Mouse (Mus musculus) midbrain, embryonic 16.5 days (tissue): Measurements from ENCODE around the gene Jsrp1. TPM values are rescaled to one million over a fixed set of nuclear protein-coding genes. Genes with fewer than 3 reads are reported as not detected.

ENCODE experiments used
- ATAC-seq: fragments of 200-750 bp; cut with Nextera tagmentation; 2 replicates; pipeline ENCODE4 v1.8.0; 2017; ENCODE audit warnings: moderate TSS enrichment
- H3K27ac ChIP-seq: fragments of 300-500 bp; sonication (generic); 2 replicates; pipeline ENCODE4 v1.5.1; 2014; ENCODE audit warnings: mild to moderate bottlenecking, low read length, mixed read lengths
- H3K27me3 ChIP-seq: fragments of 300-500 bp; sonication (generic); 2 replicates; pipeline ENCODE4 v1.6.1; 2014; ENCODE audit warnings: low read depth, low read length, mixed read lengths; ENCODE audit not compliant: control insufficient read depth, insufficient read depth
- H3K36me3 ChIP-seq: fragments of 300-500 bp; sonication (generic); 2 replicates; pipeline ENCODE4 v1.6.1; 2014; ENCODE audit warnings: mild to moderate bottlenecking, low read length, moderate library complexity, mixed read lengths; ENCODE audit not compliant: control insufficient read depth, insufficient read depth
- H3K4me1 ChIP-seq: fragments of 300-500 bp; sonication (generic); 2 replicates; pipeline ENCODE4 v1.6.1; 2014; ENCODE audit warnings: mild to moderate bottlenecking, low read length, mixed read lengths; ENCODE audit not compliant: control insufficient read depth, insufficient read depth
- H3K4me2 ChIP-seq: fragments of 300-500 bp; sonication (generic); 2 replicates; pipeline ENCODE4 v1.6.1; 2014; ENCODE audit warnings: mild to moderate bottlenecking, low read length, mixed read lengths
- H3K4me3 ChIP-seq: fragments of 300-500 bp; sonication (generic); 2 replicates; pipeline ENCODE4 v1.5.1; 2014; ENCODE audit warnings: low read depth, mild to moderate bottlenecking, low read length, moderate library complexity, mixed read lengths
- H3K9ac ChIP-seq: fragments of 300-500 bp; sonication (generic); 2 replicates; pipeline ENCODE4 v1.6.1; 2014; ENCODE audit warnings: low read depth, low read length, mixed read lengths
- H3K9me3 ChIP-seq: fragments of 300-500 bp; sonication (generic); replicated peaks from 2 replicates; pipeline ENCODE4 v1.6.1; 2014; ENCODE audit warnings: mild to moderate bottlenecking, low read length, mixed read lengths; ENCODE audit not compliant: control insufficient read depth, poor library complexity, severe bottlenecking
- WGBS: fragments of 180-500 bp; shearing (Covaris S2); extraction: QIAGEN DNeasy Blood & Tissue Kit; methylation state at CpG from one replicate; pipeline ENCODE4 v1.1.7; 2014; 5-methylcytosine and 5-hydroxymethylcytosine counted together
- microRNA counts: library from miRNA; unstranded; fragments of <30 nt; microRNA quantifications from one replicate; lab custom pipeline; 2016
- microRNA-seq: library from miRNA; unstranded; fragments of <30 nt; microRNA quantifications from one replicate; pipeline ENCODE4, GENCODE M21; 2017
- polyA plus RNA-seq: library from polyadenylated mRNA; unstranded; fragments of >200 nt; fragmentation: Nextera tagmentation; extraction: Ambion mirVana; gene quantifications from 2 replicates; pipeline ENCODE4 v1.2.1, GENCODE M21; 2015

The Jsrp1 gene
- polyA plus RNA-seq, 1 experiment from 2014 or later = 0.39 TPM

DNA sequence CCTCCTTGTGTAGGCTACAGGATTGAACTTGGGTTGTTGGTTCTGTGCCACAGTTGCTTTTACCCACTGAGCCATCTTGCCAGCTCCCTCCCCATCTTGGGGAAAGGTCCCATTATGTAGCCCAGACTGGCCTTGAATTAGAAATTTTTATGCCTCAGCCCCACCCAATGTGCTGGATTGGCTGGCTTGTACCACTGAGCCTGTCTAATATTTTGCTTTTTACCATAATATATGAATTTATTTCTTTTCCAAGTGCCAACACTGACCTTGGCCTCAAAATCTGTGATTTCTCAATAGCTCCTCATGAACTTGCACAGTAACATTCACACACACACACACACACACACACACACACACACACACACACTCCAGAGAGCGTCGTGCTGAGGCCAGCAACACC lies 47.6 kb downstream of the Jsrp1 start:
- no peak overlapping the region for H3K27ac ChIP-seq
- no peak overlapping the region for H3K4me2 ChIP-seq
- H3K9me3 ChIP-seq = no peaks in the 10 kb centered on the region
- 82% methylated on average over 2 of the region's 2 CpGs for WGBS
- no peaks in the 10 kb centered on the region for H3K27me3 ChIP-seq
- H3K4me3 ChIP-seq = no peak overlapping the region
- peaks cover 22% of the 10 kb centered on the region for H3K36me3 ChIP-seq
- no peak for ATAC-seq
- no peak overlapping the region for H3K9ac ChIP-seq
- no peaks in the 10 kb centered on the region; the same call in none of the 2 replicates for H3K4me1 ChIP-seq

DNA sequence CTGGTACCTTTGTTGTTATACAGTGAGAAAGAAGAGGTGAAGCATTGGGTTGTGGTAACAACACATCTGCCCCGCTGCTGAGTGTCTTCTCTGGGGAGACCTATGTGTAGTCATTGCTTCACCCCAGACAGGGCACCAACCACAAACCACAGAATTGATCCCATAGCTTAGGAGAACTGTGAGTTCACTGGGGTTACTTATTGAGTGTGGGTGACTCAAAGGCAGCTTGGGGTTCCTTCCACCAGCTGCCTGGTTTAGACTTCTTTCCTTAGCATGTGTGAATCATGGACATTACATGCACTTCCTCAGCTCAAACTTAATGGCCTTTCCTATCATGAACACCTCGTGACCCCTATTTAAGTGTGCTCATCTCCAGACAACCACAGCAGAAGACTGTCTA lies 49.8 kb downstream of the Jsrp1 start:
- WGBS = 98% methylated on average over 2 of the region's 2 CpGs

DNA sequence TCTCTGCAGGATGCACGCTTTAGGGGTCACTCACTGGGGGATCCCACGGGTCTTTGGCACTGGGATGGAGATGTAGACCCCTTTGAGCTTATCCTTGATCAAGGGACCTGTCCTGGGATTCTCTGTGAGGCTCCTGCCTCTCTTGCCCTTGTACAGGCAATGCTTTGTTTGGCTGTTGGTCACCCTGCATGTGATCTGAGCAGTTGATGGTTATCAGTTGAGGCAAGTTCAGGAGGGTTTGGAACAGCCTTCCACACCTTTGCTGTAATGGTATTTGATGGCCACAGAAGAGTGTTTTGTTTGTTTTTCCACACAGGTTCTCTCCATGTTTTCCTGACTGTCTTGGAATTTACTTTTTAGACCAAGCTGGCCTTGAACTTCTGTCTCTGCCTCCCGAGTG lies 51.5 kb downstream of the Jsrp1 start:
- Histone ChIP-seq H3K27me3 (no peaks in the 10 kb centered on the region), H3K4me1 (peaks cover 14% of the 10 kb centered on the region), H3K4me3 (no peak overlapping the region), H3K9ac (no peak overlapping the region), H3K36me3 (peaks cover 8% of the 10 kb centered on the region; the same call in 1 of the 2 replicates), H3K27ac (no peak overlapping the region), H3K4me2 (no peak overlapping the region), H3K9me3 (no peaks in the 10 kb centered on the region)
- no peak for ATAC-seq
- WGBS = 51% methylated on average over 3 of the region's 3 CpGs

More for the DNA sequence above, 49.8 kb downstream of the Jsrp1 start:
- Histone ChIP-seq H3K36me3 (peaks cover 11% of the 10 kb centered on the region; the same call in 1 of the 2 replicates), H3K4me2 (no peak overlapping the region), H3K27ac (no peak overlapping the region), H3K4me1 (no peaks in the 10 kb centered on the region; the same call in none of the 2 replicates), H3K9me3 (no peaks in the 10 kb centered on the region), H3K9ac (no peak overlapping the region), H3K4me3 (no peak overlapping the region), H3K27me3 (no peaks in the 10 kb centered on the region)
- ATAC-seq = no peak

- no peak overlapping the region for H3K4me2 ChIP-seq
- no peaks in the 10 kb centered on the region for H3K27me3 ChIP-seq
- H3K27ac ChIP-seq = no peak overlapping the region
- 93% methylated on average over 4 of the region's 4 CpGs for WGBS
- H3K36me3 ChIP-seq = 0 out of 2 replicates have a peak, but pooled peaks cover 4% of the 10 kb centered on the region
- H3K4me3 ChIP-seq = no peak overlapping the region
- H3K9ac ChIP-seq = no peak overlapping the region
- peaks cover 23% of the 10 kb centered on the region for H3K4me1 ChIP-seq
- no peak for ATAC-seq
- no peaks in the 10 kb centered on the region for H3K9me3 ChIP-seq
These were observed 52.4 kb downstream of the Jsrp1 start for GRCm38 (mm10) chr10:80760596-80761524.

DNA sequence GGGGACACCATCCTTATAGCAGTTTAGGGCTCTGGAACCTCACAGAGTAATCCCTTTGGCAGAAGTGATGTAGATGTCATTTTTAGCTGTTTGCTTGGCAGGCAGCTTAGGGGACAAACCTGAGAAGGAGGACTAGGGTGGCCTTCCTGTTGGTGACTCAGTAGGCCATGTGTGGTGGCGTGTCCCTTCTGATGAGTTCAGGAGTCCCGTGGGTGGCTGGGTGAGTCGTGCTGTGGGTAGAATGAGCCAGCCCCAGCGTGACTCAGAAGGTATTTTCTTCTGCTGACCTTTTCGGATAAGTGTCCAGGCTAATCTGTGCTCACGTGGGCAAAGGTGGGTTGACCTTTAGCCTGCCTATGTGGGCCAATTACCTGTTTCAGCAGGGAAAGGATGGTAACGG lies 54.6 kb downstream of the Jsrp1 start:
- H3K9me3 ChIP-seq = no peaks in the 10 kb centered on the region
- peaks cover 29% of the 10 kb centered on the region for H3K4me1 ChIP-seq
- no peak overlapping the region for H3K27ac ChIP-seq
- H3K4me3 ChIP-seq = no peak overlapping the region
- H3K4me2 ChIP-seq = no peak overlapping the region
- ATAC-seq = no peak
- 80% methylated on average over 7 of the region's 7 CpGs for WGBS
- no peaks in the 10 kb centered on the region for H3K27me3 ChIP-seq
- H3K9ac ChIP-seq = no peak overlapping the region; the same call in 1 of the 2 replicates
- H3K36me3 ChIP-seq = no peaks in the 10 kb centered on the region

MicroRNAs encoded within 50 kb of the gene (microRNA counts, 519-probe panel; counts per million panel counts)
- 386 counts per million, percentile 18 among the panel's probes with 10 or more counts for microRNA mmu-miR-1982 (lab: Ali Mortazavi, UCI)

Small RNA genes within 50 kb of the gene (microRNA-seq; reads per million reads assigned to microRNA genes)
- gene Mir1982 = 3.8 reads per million, percentile 19 among the genes with 10 or more reads in this experiment

Other genes with a start within 250 kb of the Jsrp1 start
- gene Klf16, start 236.2 kb downstream of the Jsrp1 start, polyA plus RNA-seq = 4.9 and 5.5 TPM in 2 replicates
- gene Abhd17a, start 223.2 kb downstream of the Jsrp1 start, polyA plus RNA-seq = 97.0 and 108 TPM in 2 replicates
- gene Scamp4, start 210.6 kb downstream of the Jsrp1 start, polyA plus RNA-seq = 61.2 and 64.3 TPM in 2 replicates
- 4.5 and 6.2 TPM in 2 replicates for gene Adat3, start 210.6 kb downstream of the Jsrp1 start, polyA plus RNA-seq
- gene Gm49322, start 207.5 kb downstream of the Jsrp1 start, polyA plus RNA-seq = 3.0 and 4.0 TPM in 2 replicates
- 79.9 and 96.8 TPM in 2 replicates for gene Csnk1g2, start 190.7 kb downstream of the Jsrp1 start, polyA plus RNA-seq
- gene Btbd2, start 156.4 kb downstream of the Jsrp1 start, polyA plus RNA-seq = 71.8 and 73.5 TPM in 2 replicates
- 43.7 and 49.1 TPM in 2 replicates for gene Mknk2, start 135.4 kb downstream of the Jsrp1 start, polyA plus RNA-seq
- 61.4 and 64.3 TPM in 2 replicates for gene Mob3a, start 111.5 kb downstream of the Jsrp1 start, polyA plus RNA-seq
- 44.9 and 49.5 TPM in 2 replicates for gene Izumo4, start 111.3 kb downstream of the Jsrp1 start, polyA plus RNA-seq
- 99.5 and 112 TPM in 2 replicates for gene Ap3d1, start 71.2 kb downstream of the Jsrp1 start, polyA plus RNA-seq
- 17.7 and 17.8 TPM in 2 replicates for gene Dot1l, start 58.3 kb downstream of the Jsrp1 start, polyA plus RNA-seq
- gene Sf3a2, start 15.3 kb downstream of the Jsrp1 start, polyA plus RNA-seq = 57.8 and 60.6 TPM in 2 replicates
- 121 and 125 TPM in 2 replicates for gene Plekhj1, start 14.9 kb downstream of the Jsrp1 start, polyA plus RNA-seq
- gene Amh, start 8.3 kb downstream of the Jsrp1 start, polyA plus RNA-seq = not detected in 2 replicates
- 1,102 and 1,149 TPM in 2 replicates for gene Oaz1, start 13.2 kb upstream of the Jsrp1 start, polyA plus RNA-seq
- 12.6 and 16.9 TPM in 2 replicates for gene Lingo3, start 30.5 kb upstream of the Jsrp1 start, polyA plus RNA-seq
- gene Lsm7, start 41.7 kb upstream of the Jsrp1 start, polyA plus RNA-seq = 202 and 205 TPM in 2 replicates
- gene Sppl2b, start 41.8 kb upstream of the Jsrp1 start, polyA plus RNA-seq = 82.4 and 84.1 TPM in 2 replicates
- gene Tmprss9, start 58.4 kb upstream of the Jsrp1 start, polyA plus RNA-seq = 0.10 and 0.16 TPM in 2 replicates
- gene Timm13, start 87.5 kb upstream of the Jsrp1 start, polyA plus RNA-seq = 297 and 316 TPM in 2 replicates
- gene Lmnb2, start 104.7 kb upstream of the Jsrp1 start, polyA plus RNA-seq = 40.4 and 45.5 TPM in 2 replicates
- gene Gadd45b, start 116.6 kb upstream of the Jsrp1 start, polyA plus RNA-seq = 6.4 and 7.1 TPM in 2 replicates
- 21.5 and 25.6 TPM in 2 replicates for gene Gng7, start 201.4 kb upstream of the Jsrp1 start, polyA plus RNA-seq
- gene Diras1, start 212.2 kb upstream of the Jsrp1 start, polyA plus RNA-seq = 71.7 and 88.1 TPM in 2 replicates
- gene Slc39a3, start 223.9 kb upstream of the Jsrp1 start, polyA plus RNA-seq = 52.8 and 55.7 TPM in 2 replicates
- 324 and 340 TPM in 2 replicates for gene Sgta, start 246.7 kb upstream of the Jsrp1 start, polyA plus RNA-seq